Mouse (Mus musculus) cerebellum, postnatal 14 days (tissue): ENCODE results near the gene Fzr1.

Experiments used
- DNase-seq, 2 experiments: peaks; one replicate each; pipeline ENCODE4 v3.0.0; 2021; ENCODE audit warnings: mixed read lengths in 2 of 2

The Fzr1 gene

DNA sequence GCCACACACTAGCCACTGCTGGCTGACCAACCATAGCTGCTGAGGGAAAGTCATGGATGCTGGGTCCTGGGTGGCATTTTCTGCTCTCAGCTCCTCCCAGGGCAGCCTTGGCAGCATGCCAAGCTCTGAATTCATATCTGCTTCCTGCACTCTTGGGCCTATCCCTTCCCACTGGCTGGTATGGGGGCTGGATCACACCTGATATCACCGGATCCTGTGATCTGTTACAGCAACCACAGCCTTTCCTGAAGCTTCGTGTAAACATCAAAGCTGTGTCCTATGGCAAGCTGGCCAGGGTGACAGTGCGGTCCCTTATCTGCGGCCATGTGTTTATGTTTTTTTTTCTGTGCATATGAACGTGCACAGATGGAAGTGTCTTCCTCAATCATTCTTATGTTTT, 3.7 kb upstream of the Fzr1 start:
- peak in 1 of 2 experiments; percentile 56 for DNase-seq

DNA sequence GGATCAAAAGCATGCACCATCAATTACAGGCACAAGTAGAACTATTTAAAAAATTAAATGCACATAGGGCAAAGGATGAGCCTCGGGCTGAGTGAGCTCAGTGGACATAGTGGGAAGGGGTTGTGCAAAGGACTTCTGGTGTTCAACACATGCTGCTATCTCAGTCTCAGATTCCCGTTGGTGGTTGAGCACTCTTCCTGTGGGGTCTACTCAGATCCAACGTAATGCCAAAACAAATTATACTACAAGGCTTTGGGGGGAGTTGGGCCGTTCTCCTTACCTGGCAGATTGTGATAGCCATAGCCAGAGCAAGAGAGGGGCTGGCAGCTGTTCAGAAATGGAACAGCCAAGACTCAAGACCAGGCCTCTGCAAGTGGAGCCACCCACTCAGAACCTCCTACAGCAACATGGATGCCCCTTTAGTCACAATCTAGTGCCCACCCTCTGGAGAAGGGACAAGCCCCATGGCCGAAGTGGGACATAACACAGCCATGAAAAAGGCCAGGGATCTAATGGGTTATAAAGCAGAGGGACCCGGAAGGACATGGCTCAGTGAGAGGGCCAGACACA, 1.6 kb upstream of the Fzr1 start:
- no peak for DNase-seq

DNA sequence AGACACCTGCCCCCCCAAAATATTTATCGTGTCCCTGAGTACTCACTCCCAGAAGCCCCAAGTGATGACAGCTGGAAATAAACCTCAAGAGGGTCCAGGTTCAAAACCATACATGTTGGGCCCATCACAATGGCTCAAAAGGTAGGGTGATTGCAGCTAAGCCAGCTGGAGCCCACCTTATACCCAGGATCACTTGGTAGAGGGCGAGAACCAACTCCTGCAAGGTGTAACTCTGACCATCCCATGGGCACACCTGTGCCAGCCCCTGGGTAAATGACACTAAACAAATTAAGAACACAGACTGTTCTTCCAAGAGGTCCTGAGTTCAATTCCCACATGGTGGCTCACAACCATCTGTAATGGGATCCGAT, 852 bp upstream of the Fzr1 start:
- DNase-seq, result no peak

DNA sequence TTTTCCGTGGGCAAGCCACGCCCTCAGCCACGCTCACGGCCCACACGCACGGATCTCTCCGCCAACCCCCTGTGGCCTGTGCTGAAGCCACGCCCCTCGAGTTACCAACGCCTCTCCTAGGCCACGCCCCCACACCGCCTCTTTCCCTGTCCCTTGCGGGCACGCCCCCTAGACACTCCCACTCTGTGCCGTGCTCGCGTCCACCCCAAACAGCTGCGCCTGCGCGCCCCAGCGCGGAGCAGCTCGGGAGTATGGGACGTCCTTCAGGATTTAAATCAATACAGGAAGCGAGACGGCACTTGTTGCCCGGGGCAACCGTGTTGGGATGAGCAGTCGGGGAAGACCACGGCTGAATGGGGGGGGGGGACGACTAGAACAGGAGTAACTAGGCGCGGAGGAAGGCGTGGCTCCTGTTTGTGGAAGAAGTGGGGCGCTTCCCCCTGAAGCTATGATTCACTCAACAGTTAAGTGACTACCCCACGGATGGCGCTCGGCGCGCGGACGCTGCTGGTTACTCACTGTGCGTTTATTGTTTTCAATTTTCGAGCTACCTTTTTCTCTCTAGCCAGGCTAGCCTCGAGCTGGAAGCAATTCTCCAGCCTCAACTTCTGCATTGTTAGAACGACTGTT, 352 bp upstream of the Fzr1 start:
- DNase-seq, result peak; percentile 100

DNA sequence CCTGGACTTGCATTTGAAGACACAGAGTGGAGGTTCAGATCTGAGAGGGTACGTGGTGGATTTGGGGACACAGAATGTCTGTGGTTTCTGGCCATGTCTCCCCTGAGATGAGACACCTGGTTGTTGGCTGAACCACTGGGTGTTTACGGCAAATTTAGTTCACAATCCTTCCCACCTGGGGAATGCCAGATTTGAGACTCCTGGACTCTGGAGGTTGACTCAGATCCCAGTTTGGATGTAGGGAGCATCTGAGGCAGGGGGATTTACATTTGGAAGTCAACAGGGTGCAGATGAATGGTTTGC, 1.0 kb downstream of the Fzr1 start:
- DNase-seq, result no peak

DNA sequence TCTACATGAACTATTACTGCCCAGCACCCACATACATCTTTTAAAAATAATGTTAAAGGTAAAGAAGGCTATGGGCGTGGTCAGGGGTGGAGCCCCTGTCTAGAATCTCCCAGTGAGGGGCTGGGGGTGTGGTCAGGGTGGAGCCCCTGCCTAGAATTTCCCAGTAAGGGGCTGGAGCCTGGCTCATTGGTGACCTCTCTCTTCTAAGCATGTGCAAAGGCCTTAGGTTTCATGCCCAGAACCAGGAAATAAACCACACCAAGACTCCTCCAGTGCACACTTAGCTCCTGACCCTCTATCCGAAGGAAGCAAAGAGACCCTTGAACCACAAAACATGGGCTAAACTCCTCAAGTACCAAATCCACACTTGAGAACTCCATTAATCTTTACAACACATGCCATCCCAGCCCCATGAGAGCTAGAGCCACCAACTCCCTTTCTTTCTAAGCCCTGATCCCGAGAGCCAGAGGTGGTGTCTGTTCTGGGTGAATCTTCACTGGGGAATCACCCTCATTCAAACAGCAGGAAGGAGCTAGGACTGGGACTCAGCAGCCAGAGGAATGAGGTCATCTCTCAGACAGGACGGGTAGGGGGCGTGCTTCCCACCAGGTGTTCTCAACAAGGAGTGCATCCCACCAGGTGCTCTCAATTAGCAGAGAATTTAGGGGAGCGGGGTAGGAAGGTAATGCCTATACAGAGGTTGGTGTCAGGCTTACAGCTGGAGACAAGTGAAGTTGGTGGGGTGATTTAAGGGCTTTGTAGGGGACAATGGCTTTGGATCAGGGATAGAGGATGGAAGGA, 1.6 kb downstream of the Fzr1 start:
- DNase-seq, result no peak

DNA sequence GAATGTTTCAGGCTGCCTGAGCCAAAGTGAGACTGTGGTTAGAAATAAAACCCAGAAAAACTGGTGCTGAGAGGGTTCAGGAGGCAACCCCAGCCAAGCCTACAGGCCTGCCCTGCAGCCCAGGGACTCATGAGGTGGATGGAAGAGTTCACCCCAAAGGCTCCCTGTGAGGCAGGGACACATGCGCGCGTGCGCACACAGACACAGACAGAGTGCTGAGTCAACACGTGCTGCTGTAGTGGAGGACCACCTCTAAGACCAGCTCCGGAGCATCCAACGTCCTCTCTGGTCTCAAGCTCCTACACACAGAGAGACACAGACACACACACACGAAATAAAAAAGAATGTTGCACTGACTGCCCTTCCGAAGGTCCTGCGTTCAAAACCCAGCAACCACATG, 3.0 kb downstream of the Fzr1 start:
- no peak for DNase-seq

DNA sequence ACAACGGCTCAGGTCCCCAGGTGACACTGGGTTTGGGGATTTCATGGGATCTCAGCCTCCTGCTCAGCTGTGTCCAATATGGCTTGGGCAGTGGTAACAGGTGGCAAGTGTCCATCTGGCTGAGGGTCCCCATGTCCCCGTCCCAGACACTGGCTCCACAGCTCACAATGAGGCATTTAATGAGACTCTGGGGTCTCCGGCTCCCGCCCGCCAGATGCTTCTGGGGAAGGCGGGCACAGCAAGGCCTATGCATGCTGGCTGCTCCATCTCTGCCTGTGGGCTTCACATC, 11.2 kb downstream of the Fzr1 start:
- peak in 1 of 2 experiments; percentile 27 for DNase-seq

DNA sequence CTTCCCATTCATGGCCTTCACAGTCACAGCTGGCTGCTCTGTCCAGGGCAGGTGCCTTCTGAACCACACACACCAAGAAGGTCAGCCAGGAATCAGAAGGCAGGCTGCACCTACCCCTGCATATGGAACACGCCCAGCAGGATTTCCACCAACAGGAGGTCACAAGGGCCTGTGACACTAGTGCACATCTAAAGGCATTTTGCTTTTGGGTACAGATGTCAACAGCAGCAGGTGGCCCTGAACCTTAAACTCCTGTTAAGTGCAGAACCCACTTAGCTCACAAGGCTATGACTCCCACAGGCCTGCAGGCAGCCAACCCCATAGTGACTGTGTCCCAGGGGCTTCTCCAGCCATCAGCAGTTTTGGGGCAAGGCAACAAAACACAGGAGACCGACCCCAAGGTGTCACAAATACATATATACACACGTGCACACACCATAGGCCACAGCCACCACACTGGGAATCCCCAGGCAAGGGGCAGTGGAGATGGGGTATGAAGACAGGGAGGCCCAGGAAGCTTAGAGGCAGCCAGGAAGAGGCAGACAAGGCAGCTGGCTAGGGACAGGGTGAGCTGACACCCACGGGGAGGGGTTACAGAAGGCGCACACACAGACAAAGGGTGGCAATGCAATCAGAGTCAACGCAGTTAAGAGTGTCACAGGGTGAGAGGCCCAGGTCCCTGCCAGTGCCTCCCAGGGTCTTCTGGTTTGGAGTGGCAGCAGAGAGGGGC, 11.7 kb downstream of the Fzr1 start:
- no peak for DNase-seq

DNA sequence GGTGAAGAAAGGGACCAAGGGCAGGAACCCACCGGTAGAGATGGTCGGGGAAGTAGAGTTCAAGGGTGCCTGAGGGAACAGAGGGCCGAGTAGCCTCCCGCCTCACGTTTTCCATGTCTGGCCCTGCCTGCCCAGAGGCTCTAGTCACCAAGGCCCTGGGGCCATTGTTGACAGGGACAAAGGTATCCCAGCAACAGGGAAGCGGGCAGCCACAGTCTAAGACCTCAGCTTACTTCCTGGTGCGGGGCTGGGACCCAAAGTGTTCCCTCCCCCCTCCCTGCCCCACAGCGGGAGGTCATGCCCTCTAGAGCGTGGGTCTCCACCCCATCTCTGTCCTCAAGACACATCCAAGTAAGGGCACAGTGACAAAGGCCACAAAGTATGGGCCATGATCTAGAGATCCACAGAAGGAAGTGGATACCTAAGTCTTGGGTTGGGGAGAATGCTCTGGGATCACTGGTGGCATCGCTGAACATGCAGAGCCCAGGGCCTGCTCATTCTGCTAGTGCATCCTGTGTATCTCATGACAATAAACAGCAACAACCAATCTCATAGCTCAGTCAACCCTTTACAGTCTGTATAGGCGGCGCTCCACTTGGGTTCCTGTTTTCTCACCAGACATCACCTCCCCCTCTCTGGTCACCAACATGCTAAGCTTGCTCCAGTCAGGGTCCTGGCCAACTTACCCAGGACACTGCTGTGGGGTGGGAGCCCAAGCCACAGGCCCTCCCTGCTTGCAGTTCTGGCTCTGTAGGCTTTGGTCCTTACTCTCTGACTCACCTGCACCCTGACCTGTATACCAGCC, 12.4 kb downstream of the Fzr1 start, which contains the start of gene 4930404N11Rik:
TSS of gene 4930404N11Rik (minus strand) at position 145 of the 805 bp plus-strand sequence.
- DNase-seq, result no peak

DNA sequence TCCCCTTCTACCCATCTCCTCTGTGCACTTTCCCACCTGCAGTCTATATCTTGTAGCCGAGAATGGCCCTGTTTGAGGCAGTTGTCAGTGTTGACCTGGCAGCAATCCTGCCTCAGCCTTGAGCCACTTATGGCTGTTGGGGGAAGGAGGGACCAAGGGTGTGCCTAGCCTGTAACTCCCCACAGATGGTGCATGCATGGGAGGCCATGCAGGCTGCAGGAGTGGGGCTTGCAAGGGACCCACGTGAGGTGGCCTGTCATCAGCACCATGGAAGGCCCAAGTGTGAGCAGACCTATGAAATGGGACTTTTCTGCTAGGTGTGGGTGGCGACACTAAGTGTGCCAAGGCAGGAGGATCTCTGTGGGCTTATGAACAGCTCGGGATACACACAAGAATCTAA, 13.2 kb downstream of the Fzr1 start:
- no peak for DNase-seq

DNA sequence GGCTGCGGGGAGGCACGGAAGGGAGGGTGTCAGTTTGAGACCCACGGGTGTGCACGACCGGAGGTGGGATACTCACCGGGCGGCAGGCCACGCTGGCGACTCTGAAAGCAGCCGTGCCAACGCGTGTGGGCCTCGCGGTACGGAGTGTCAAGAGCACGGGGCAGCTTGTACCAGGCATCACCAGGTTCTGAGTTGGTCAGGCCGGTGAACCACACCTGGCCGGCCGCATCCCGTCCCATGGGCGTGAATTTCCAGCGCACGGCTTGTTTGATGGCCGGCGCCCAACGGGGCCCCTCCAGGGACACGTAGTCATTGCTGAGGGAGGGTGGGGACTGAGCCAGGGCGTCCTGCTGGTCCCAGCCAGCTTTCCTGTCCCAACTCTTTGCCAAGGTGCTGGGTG, 13.7 kb downstream of the Fzr1 start:
- DNase-seq, result no peak

DNA sequence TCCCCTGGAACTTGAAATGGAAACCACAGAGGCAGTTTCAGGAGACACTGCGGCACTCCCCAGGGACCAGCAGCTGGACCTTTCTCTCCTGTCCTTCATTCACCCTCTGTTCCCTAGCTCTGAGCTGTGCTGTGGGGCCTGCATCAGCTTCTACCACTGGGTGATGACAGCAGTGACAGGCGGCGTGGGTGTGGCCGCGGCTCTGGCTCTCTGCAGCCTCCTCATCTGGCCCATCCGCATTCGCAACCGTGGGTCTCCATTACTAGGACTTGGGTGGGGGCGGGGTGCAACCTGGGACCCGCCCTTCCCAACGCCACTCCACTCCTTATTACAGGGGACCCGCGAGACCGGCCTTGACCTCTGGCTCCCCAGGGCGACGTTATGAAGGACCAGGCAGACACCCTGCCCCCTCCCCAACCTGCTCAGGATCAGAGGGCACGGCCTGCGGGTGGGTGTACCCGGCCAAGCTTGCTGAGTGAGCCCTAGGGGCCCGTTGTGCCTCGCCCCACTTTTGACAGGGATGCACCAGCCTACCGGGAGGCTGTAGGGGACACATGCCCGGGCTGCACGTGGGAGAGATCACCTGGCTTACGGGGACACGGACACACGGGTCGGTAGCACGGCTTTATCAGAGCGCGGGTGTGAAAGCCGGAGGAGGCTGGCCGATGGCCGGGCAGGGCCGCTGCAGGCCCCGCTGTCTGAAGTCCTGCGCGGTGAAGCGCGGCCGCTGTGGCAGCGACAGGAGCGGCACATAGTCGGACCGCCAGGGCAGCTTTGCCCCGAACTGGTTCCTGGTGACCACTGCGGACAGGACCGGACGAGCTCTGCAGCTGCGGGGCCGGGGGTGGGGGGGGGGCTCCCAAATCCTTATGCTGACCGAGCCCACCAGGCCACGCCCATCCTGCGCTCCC, 14.6 kb downstream of the Fzr1 start:
- DNase-seq, result no peak

DNA sequence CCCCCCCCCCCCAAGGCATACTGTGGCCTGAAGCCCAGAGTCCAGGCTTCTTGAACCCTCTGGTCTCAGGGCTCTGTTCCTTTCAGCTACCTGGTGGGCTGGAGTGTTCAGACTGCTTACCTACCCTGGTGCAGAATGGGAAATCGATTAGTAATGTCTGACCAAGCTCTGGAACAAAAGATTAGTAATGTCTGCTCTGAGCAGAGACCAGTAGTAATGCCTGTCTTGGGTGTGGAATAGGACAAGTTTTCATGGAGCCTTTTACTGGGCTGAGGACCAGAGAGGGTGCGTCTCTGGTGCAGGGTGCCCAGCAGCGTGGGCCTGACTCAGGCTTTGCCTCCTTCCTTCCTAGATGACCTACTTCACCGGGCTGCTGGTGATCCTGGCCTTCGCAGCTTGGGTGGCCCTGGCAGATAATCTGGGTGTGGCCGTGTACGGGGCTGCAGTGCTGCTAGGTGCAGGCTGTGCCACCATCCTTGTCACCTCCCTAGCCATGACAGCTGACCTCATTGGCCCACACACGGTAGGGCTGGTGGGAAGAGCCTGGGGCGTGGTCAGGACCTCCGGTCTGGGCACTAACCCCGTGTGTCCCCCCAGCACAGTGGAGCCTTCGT, 15.9 kb downstream of the Fzr1 start:
- no peak for DNase-seq

DNA sequence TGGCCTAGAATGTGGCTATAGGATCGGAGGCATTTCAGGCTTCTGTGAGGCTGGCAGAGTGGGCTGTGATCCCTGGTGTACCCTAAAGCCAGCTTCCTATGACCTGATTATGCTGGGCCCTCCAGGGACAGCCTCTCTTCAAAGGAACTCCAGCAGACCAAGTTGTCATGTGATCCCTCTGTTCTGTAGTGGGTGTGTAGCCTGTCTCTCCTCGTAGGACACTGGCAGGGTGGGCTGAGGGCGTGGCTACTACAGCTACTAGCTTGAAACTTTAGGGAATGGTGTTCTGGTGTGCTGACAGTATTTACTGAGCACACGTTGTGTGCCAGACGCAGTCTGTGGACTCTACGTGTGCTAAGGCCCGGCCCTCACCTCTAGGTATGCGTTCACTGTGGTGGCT, 17.6 kb downstream of the Fzr1 start:
- no peak for DNase-seq

DNA sequence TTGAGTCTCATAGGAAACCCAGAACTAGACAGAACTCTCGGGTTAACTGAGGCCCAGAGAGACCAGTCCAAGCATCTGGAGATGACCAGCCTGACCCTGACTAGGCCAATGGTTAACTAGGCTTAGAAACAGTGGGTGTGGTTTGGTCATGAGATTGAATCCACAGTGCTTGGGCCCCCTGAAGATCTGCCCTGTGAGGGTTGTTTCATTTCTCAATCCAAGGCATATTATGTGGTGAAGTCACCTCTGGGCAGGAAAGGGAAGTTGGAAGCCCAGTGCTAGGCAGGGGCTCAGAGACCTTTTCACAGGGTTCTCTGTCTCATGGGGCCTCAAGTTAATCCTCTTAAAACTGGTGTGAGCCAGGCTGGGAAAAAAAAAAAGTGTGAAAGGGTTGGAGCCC, 19.5 kb downstream of the Fzr1 start:
- DNase-seq, result no peak

DNA sequence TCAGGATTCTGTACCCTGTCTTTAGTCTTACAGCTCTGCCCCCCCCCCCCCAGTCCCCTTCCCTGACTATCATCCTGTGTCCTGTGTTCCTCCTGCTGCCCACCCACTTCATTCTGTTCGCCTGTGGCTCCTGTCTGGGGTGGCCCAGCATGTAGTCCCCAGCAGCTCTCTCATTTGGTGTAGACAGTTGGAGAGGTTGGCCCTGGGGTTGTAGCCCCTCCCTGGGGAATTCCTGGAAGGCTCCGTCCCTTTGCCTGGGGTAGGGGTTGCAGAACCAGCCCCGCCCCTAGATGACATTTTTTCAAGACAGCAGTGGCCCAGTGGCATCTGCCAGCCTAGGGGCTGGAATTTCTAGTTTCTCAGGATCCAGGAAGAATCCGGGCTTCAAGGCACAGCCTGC, 20.1 kb downstream of the Fzr1 start:
- no peak for DNase-seq

DNA sequence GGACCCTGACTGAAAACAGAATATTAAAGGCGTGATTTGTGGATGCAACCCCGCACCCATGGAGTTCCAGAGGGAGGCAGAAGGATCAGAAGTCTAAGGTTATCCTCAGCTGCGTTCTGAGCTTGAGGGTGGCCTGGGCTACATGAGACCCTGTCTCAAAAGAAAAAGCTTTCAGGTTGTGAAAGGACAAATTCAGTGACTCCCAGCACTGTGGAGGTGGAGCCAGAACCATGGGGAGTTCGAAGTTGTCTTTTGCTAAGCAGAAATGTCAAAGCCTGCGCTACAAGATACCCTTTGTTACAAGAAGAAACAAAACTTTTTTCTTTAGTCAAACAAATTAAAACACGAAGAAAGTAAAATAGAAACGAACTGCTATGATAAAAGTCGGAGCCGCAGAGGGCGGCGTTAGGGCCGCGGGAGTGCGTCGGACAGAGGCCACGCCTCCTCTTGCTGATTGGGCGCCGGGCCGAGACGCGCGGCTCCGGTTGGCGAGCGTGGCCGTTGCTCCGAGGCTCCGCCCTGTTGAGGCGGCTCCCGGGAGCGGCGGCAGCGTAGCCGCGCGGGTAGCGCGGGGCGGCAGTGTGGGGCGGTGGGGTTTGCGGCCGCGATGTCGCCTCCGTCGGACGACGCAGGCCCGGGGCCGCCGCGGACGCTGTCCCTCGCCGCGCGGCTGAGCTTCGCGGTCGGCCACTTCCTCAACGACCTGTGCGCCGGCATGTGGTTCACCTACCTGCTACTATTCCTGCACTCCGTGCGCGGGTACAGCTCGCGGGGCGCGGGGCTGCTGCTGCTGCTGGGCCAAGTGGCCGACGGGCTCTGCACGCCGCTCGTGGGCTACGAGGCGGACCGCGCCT, 21.1 kb downstream of the Fzr1 start, which contains the start of gene Mfsd12:
TSS of gene Mfsd12 (plus strand) at position 501 of the 854 bp plus-strand sequence.
- DNase-seq, result peak; percentile 97

DNA sequence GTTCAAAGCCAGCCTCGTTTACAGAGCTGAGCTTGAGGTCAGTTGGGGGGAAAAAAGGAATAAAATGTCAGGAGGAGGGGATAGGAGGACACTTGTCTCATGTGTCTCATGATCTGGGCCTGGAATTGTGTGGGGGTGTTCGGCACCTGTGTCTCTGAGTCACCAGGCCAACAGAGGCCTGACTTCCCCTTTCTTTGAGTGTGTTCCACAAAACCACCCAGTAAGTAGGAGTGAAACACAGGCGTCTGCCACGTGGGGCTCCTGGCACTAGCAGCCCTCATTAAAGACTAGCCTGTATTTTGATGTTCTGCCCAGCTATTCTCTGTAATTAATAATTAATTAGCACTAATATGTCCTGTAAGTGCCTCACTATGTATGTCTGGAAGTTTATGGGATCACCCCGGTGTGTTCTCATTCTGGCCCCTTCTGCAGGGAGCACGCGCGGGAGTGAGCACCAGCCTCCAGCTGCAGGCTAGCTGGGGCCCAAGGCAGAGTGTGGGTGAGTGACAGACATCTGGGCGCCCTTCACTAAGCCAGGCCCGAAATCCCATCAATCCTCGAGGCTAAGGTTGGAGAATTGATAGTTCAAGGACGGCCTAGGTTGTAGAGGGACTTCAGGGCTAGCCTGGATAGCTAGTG, 21.8 kb downstream of the Fzr1 start:
- no peak for DNase-seq

DNA sequence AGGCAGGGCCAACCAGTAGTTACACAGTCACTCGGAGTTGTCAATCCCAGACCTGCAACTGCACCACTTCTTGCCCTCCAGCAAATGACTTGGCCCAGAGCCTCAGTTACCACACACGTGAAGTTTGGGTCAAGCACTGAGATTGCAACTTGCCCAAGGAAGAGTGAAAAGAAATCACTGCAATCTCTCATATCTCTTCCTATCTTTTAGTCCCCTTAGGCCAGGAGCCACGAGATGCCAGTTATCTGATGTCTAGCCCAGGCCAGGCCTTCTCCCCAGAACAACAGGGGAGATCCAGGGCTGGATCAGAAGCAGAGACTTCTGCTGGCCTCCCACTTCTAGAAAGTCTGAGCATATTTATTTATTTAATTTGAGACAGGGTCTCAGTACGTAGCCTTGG, 22.8 kb downstream of the Fzr1 start:
- no peak for DNase-seq
